Mouse (Mus musculus): ENCODE measurements around the gene Crtac1.
A peak's percentile ranks its signal among the peaks of the same experiment; 100 is the strongest.

Crtac1 gene

GRCm38 (mm10) chr19:42290954-42291661 lies 140.5 kb downstream of the Crtac1 start:
- DNase-seq (ENCODE audit: inconsistent age in 2 of 2, low spot score in 1 of 2) = no peak

- DNase-seq (ENCODE audit: inconsistent age in 2 of 2, low spot score in 1 of 2) = no peak
Measured at GRCm38 (mm10) chr19:42288361-42288760, 143.2 kb downstream of the Crtac1 start.

GRCm38 (mm10) chr19:42284178-42284577 lies 147.4 kb downstream of the Crtac1 start:
- no peak for DNase-seq (ENCODE audit: inconsistent age in 2 of 2, low spot score in 1 of 2)

- DNase-seq (ENCODE audit: inconsistent age in 2 of 2, low spot score in 1 of 2) = no peak
Measured at GRCm38 (mm10) chr19:42279611-42280010, 152.0 kb downstream of the Crtac1 start.

- no peak for DNase-seq (ENCODE audit: inconsistent age in 2 of 2, low spot score in 1 of 2)
Measured at GRCm38 (mm10) chr19:42278461-42278860, 153.1 kb downstream of the Crtac1 start.

GRCm38 (mm10) chr19:42277288-42277687 lies 154.3 kb downstream of the Crtac1 start:
- peak in 1 of 2 experiments; percentile 40 for DNase-seq (ENCODE audit: inconsistent age in 2 of 2, low spot score in 1 of 2)

- DNase-seq (ENCODE audit: inconsistent age in 2 of 2, low spot score in 1 of 2) = peak; percentile 75 to 94
Measured at GRCm38 (mm10) chr19:42272003-42272963, 159.3 kb downstream of the Crtac1 start.

- no peak for DNase-seq (ENCODE audit: inconsistent age in 2 of 2, low spot score in 1 of 2)
Measured at GRCm38 (mm10) chr19:42271182-42271581, 160.4 kb downstream of the Crtac1 start.

- no peak for DNase-seq (ENCODE audit: inconsistent age in 2 of 2, low spot score in 1 of 2)
Measured at GRCm38 (mm10) chr19:42270119-42270518, 161.5 kb downstream of the Crtac1 start.

- peak; percentile 60 to 80 for DNase-seq (ENCODE audit: inconsistent age in 2 of 2, low spot score in 1 of 2)
Measured at GRCm38 (mm10) chr19:42268337-42268736, 163.2 kb downstream of the Crtac1 start.

GRCm38 (mm10) chr19:42263524-42263923 lies 168.1 kb downstream of the Crtac1 start:
- no peak for DNase-seq (ENCODE audit: inconsistent age in 2 of 2, low spot score in 1 of 2)

- DNase-seq (ENCODE audit: inconsistent age in 2 of 2, low spot score in 1 of 2) = no peak
Measured at GRCm38 (mm10) chr19:42260486-42260885, 171.1 kb downstream of the Crtac1 start.

- DNase-seq (ENCODE audit: inconsistent age in 2 of 2, low spot score in 1 of 2) = no peak
Measured at GRCm38 (mm10) chr19:42258596-42258995, 173.0 kb downstream of the Crtac1 start.

- DNase-seq (ENCODE audit: inconsistent age in 2 of 2, low spot score in 1 of 2) = no peak
Measured at GRCm38 (mm10) chr19:42258031-42258430, 173.6 kb downstream of the Crtac1 start.

GRCm38 (mm10) chr19:42257241-42257635 lies 174.3 kb downstream of the Crtac1 start:
- no peak for DNase-seq (ENCODE audit: inconsistent age in 2 of 2, low spot score in 1 of 2)

- DNase-seq (ENCODE audit: inconsistent age in 2 of 2, low spot score in 1 of 2) = no peak
Measured at GRCm38 (mm10) chr19:42256611-42257240, 174.9 kb downstream of the Crtac1 start.

- DNase-seq (ENCODE audit: inconsistent age in 2 of 2, low spot score in 1 of 2) = peak; percentile 70 to 87
Measured at GRCm38 (mm10) chr19:42255784-42256610, 175.6 kb downstream of the Crtac1 start.

- no peak for DNase-seq (ENCODE audit: inconsistent age in 2 of 2, low spot score in 1 of 2)
Measured at GRCm38 (mm10) chr19:42255438-42255783, 176.2 kb downstream of the Crtac1 start.

GRCm38 (mm10) chr19:42249976-42250914 lies 181.3 kb downstream of the Crtac1 start:
- DNase-seq (ENCODE audit: inconsistent age in 2 of 2, low spot score in 1 of 2) = peak; percentile 14 to 72

GRCm38 (mm10) chr19:42247519-42247918 lies 184.1 kb downstream of the Crtac1 start, which contains the start of gene Golga7b:
TSS of gene Golga7b (plus strand) at chr19:42247574.
- no peak for DNase-seq (ENCODE audit: inconsistent age in 2 of 2, low spot score in 1 of 2)

All from adrenal gland, adult (tissue).